Mouse (Mus musculus): ENCODE data around the gene Gm10337. TPM values are rescaled to one million over a fixed set of nuclear protein-coding genes. Genes with fewer than 3 reads are reported as not detected.

The Gm10337 gene
- polyA plus RNA-seq, 1 experiment from 2014 or later, result 4.1 TPM

- H3K27me3 ChIP-seq (ENCODE audit: control insufficient read depth, insufficient read depth, low read length), result no peaks in the 10 kb centered on the region
- no peaks in the 10 kb centered on the region for H3K36me3 ChIP-seq (ENCODE audit: control insufficient read depth, insufficient read depth)
- 3% methylated on average over 34 of the region's 34 CpGs for WGBS
- peak; percentile 94 for ATAC-seq (replicated peaks; ENCODE audit: extremely low read depth, insufficient read depth, low FRiP score)
- peaks cover 23% of the 10 kb centered on the region for H3K4me1 ChIP-seq (ENCODE audit: control insufficient read depth, insufficient read depth, low read length)
- peak overlapping the region; percentile 72 for H3K9ac ChIP-seq (ENCODE audit: low read length)
- no peaks in the 10 kb centered on the region for H3K9me3 ChIP-seq (replicated peaks; ENCODE audit: control insufficient read depth, low read length)
- peak overlapping the region; percentile 81 for H3K4me2 ChIP-seq (ENCODE audit: low read depth, low read length)
- peak overlapping the region; percentile 84 for H3K27ac ChIP-seq (ENCODE audit: low read length)
- H3K4me3 ChIP-seq (ENCODE audit: low read length), result peak overlapping the region; percentile 60
These were observed 7.2 kb downstream of the Gm10337 start for GRCm38 (mm10) chr15:102510590-102511284.

GRCm38 (mm10) chr15:102511285-102511833 is 7.8 kb downstream of the Gm10337 start:
- no peak overlapping the region for H3K4me3 ChIP-seq (ENCODE audit: low read length)
- H3K9ac ChIP-seq (ENCODE audit: low read length), result no peak overlapping the region

GRCm38 (mm10) chr15:102512010-102512409 is 8.5 kb downstream of the Gm10337 start:
- H3K9ac ChIP-seq (ENCODE audit: low read length), result no peak overlapping the region
- H3K36me3 ChIP-seq (ENCODE audit: control insufficient read depth, insufficient read depth), result no peaks in the 10 kb centered on the region
- H3K4me2 ChIP-seq (ENCODE audit: low read depth, low read length), result no peak overlapping the region
- no peaks in the 10 kb centered on the region for H3K9me3 ChIP-seq (replicated peaks; ENCODE audit: control insufficient read depth, low read length)
- no peak overlapping the region for H3K27ac ChIP-seq (ENCODE audit: low read length)
- no peak for ATAC-seq (replicated peaks; ENCODE audit: extremely low read depth, insufficient read depth, low FRiP score)
- peaks cover 26% of the 10 kb centered on the region for H3K4me1 ChIP-seq (ENCODE audit: control insufficient read depth, insufficient read depth, low read length)
- no peak overlapping the region for H3K4me3 ChIP-seq (ENCODE audit: low read length)
- no peaks in the 10 kb centered on the region for H3K27me3 ChIP-seq (ENCODE audit: control insufficient read depth, insufficient read depth, low read length)
- WGBS, result 50% methylated on average over 5 of the region's 5 CpGs

More at GRCm38 (mm10) chr15:102511285-102511833, 7.8 kb downstream of the Gm10337 start:
- H3K4me1 ChIP-seq (ENCODE audit: control insufficient read depth, insufficient read depth, low read length), result peaks cover 26% of the 10 kb centered on the region
- no peaks in the 10 kb centered on the region for H3K9me3 ChIP-seq (replicated peaks; ENCODE audit: control insufficient read depth, low read length)
- H3K4me2 ChIP-seq (ENCODE audit: low read depth, low read length), result peak overlapping the region; percentile 81
- H3K27ac ChIP-seq (ENCODE audit: low read length), result no peak overlapping the region; the same call in 1 of the 2 replicates
- 27% methylated on average over 6 of the region's 6 CpGs for WGBS
- ATAC-seq (replicated peaks; ENCODE audit: extremely low read depth, insufficient read depth, low FRiP score), result no peak
- no peaks in the 10 kb centered on the region for H3K36me3 ChIP-seq (ENCODE audit: control insufficient read depth, insufficient read depth)
- no peaks in the 10 kb centered on the region for H3K27me3 ChIP-seq (ENCODE audit: control insufficient read depth, insufficient read depth, low read length)

- Histone ChIP-seq H3K4me3 (ENCODE audit: low read length) (no peak overlapping the region), H3K27ac (ENCODE audit: low read length) (no peak overlapping the region), H3K9ac (ENCODE audit: low read length) (no peak overlapping the region), H3K36me3 (ENCODE audit: control insufficient read depth, insufficient read depth) (no peaks in the 10 kb centered on the region), H3K9me3 (replicated peaks; ENCODE audit: control insufficient read depth, low read length) (no peaks in the 10 kb centered on the region), H3K4me2 (ENCODE audit: low read depth, low read length) (no peak overlapping the region), H3K4me1 (ENCODE audit: control insufficient read depth, insufficient read depth, low read length) (peaks cover 26% of the 10 kb centered on the region), H3K27me3 (ENCODE audit: control insufficient read depth, insufficient read depth, low read length) (no peaks in the 10 kb centered on the region)
- no peak for ATAC-seq (replicated peaks; ENCODE audit: extremely low read depth, insufficient read depth, low FRiP score)
These were observed 8.9 kb downstream of the Gm10337 start for GRCm38 (mm10) chr15:102512471-102512870.

- 74% methylated on average over 3 of the region's 3 CpGs for WGBS
- ATAC-seq (replicated peaks; ENCODE audit: extremely low read depth, insufficient read depth, low FRiP score), result no peak
- H3K9ac ChIP-seq (ENCODE audit: low read length), result no peak overlapping the region
These were observed 9.5 kb downstream of the Gm10337 start for GRCm38 (mm10) chr15:102513004-102513403.

GRCm38 (mm10) chr15:102515261-102515660 is 11.7 kb downstream of the Gm10337 start:
- Histone ChIP-seq H3K4me3 (ENCODE audit: low read length) (no peak overlapping the region), H3K4me1 (ENCODE audit: control insufficient read depth, insufficient read depth, low read length) (peaks cover 27% of the 10 kb centered on the region), H3K9ac (ENCODE audit: low read length) (no peak overlapping the region), H3K9me3 (replicated peaks; ENCODE audit: control insufficient read depth, low read length) (no peaks in the 10 kb centered on the region), H3K27me3 (ENCODE audit: control insufficient read depth, insufficient read depth, low read length) (no peaks in the 10 kb centered on the region), H3K4me2 (ENCODE audit: low read depth, low read length) (no peak overlapping the region), H3K27ac (ENCODE audit: low read length) (no peak overlapping the region), H3K36me3 (ENCODE audit: control insufficient read depth, insufficient read depth) (no peaks in the 10 kb centered on the region)
- WGBS, result 91% methylated on average over 2 of the region's 2 CpGs
- no peak for ATAC-seq (replicated peaks; ENCODE audit: extremely low read depth, insufficient read depth, low FRiP score)

More at GRCm38 (mm10) chr15:102513004-102513403, 9.5 kb downstream of the Gm10337 start:
- Histone ChIP-seq H3K9me3 (replicated peaks; ENCODE audit: control insufficient read depth, low read length) (no peaks in the 10 kb centered on the region), H3K27me3 (ENCODE audit: control insufficient read depth, insufficient read depth, low read length) (no peaks in the 10 kb centered on the region), H3K4me2 (ENCODE audit: low read depth, low read length) (no peak overlapping the region), H3K27ac (ENCODE audit: low read length) (no peak overlapping the region), H3K4me1 (ENCODE audit: control insufficient read depth, insufficient read depth, low read length) (peaks cover 26% of the 10 kb centered on the region), H3K36me3 (ENCODE audit: control insufficient read depth, insufficient read depth) (no peaks in the 10 kb centered on the region), H3K4me3 (ENCODE audit: low read length) (no peak overlapping the region)

GRCm38 (mm10) chr15:102515791-102516190 is 12.3 kb downstream of the Gm10337 start:
- Histone ChIP-seq H3K36me3 (ENCODE audit: control insufficient read depth, insufficient read depth) (no peaks in the 10 kb centered on the region), H3K9ac (ENCODE audit: low read length) (peak overlapping the region; percentile 77; the same call in 1 of the 2 replicates), H3K4me3 (ENCODE audit: low read length) (peak overlapping the region; percentile 74), H3K4me2 (ENCODE audit: low read depth, low read length) (peak overlapping the region; percentile 95), H3K9me3 (replicated peaks; ENCODE audit: control insufficient read depth, low read length) (no peaks in the 10 kb centered on the region), H3K27me3 (ENCODE audit: control insufficient read depth, insufficient read depth, low read length) (no peaks in the 10 kb centered on the region), H3K27ac (ENCODE audit: low read length) (no peak overlapping the region), H3K4me1 (ENCODE audit: control insufficient read depth, insufficient read depth, low read length) (peaks cover 31% of the 10 kb centered on the region)
- 57% methylated on average over 4 of the region's 4 CpGs for WGBS
- ATAC-seq (replicated peaks; ENCODE audit: extremely low read depth, insufficient read depth, low FRiP score), result no peak

GRCm38 (mm10) chr15:102516293-102516692 is 12.8 kb downstream of the Gm10337 start:
- WGBS, result 6% methylated on average over 12 of the region's 12 CpGs
- ATAC-seq (replicated peaks; ENCODE audit: extremely low read depth, insufficient read depth, low FRiP score), result no peak
- H3K27ac ChIP-seq (ENCODE audit: low read length), result no peak overlapping the region
- no peaks in the 10 kb centered on the region for H3K27me3 ChIP-seq (ENCODE audit: control insufficient read depth, insufficient read depth, low read length)
- H3K4me3 ChIP-seq (ENCODE audit: low read length), result peak overlapping the region; percentile 74
- H3K9ac ChIP-seq (ENCODE audit: low read length), result peak overlapping the region; percentile 77
- H3K4me2 ChIP-seq (ENCODE audit: low read depth, low read length), result peak overlapping the region; percentile 95
- H3K4me1 ChIP-seq (ENCODE audit: control insufficient read depth, insufficient read depth, low read length), result peaks cover 30% of the 10 kb centered on the region
- H3K36me3 ChIP-seq (ENCODE audit: control insufficient read depth, insufficient read depth), result peaks cover 2% of the 10 kb centered on the region; the same call in 1 of the 2 replicates
- H3K9me3 ChIP-seq (replicated peaks; ENCODE audit: control insufficient read depth, low read length), result no peaks in the 10 kb centered on the region

- Histone ChIP-seq H3K4me2 (ENCODE audit: low read depth, low read length) (peak within 1 kb of the TSS; percentile 95), H3K9ac (ENCODE audit: low read length) (peak within 1 kb of the TSS; percentile 77), H3K9me3 (replicated peaks; ENCODE audit: control insufficient read depth, low read length) (no peaks in the 10 kb centered on the region), H3K27me3 (ENCODE audit: control insufficient read depth, insufficient read depth, low read length) (no peaks in the 10 kb centered on the region), H3K4me1 (ENCODE audit: control insufficient read depth, insufficient read depth, low read length) (peaks cover 28% of the 10 kb centered on the region), H3K4me3 (ENCODE audit: low read length) (peak within 1 kb of the TSS; percentile 77), H3K36me3 (ENCODE audit: control insufficient read depth, insufficient read depth) (peaks cover 6% of the 10 kb centered on the region; the same call in 1 of the 2 replicates), H3K27ac (ENCODE audit: low read length) (peak within 1 kb of the TSS; percentile 94)
- no peak; the same call in 1 of the 2 replicates for ATAC-seq (replicated peaks; ENCODE audit: extremely low read depth, insufficient read depth, low FRiP score)
- WGBS, result under 1% methylated on average over 43 of the region's 43 CpGs
These were observed 13.3 kb downstream of the Gm10337 start, which contains the start of gene Map3k12 for GRCm38 (mm10) chr15:102516728-102517404. Gene Map3k12 (minus strand): TSS chr15:102517064.

Data from heart, embryonic 16.5 days (tissue).